Mouse (Mus musculus) myocyte (in vitro differentiated cells): ENCODE measurements around the gene Ppp1r26. TPM values are rescaled to one million over a fixed set of nuclear protein-coding genes. Genes with fewer than 3 reads are reported as not detected.
A peak's percentile ranks its signal among the peaks of the same experiment; 100 is the strongest.

Experiments used
- H3K27me3 ChIP-seq: one replicate; pipeline ENCODE4 v1.6.1; 2011; ENCODE audit not compliant: control insufficient read depth, insufficient read depth, insufficient read length
- H3K36me3 ChIP-seq: one replicate; pipeline ENCODE4 v1.6.1; 2011; ENCODE audit not compliant: control insufficient read depth, insufficient read depth
- H3K4me2 ChIP-seq: one replicate; pipeline ENCODE4 v1.6.1; 2011; ENCODE audit warnings: low read depth, control low read depth
- H3K4me3 ChIP-seq: one replicate; pipeline ENCODE4 v1.5.1; 2011; ENCODE audit warnings: mild to moderate bottlenecking, control low read depth, moderate library complexity
- H3K79me2 ChIP-seq: one replicate; pipeline ENCODE4 v1.6.1; 2011; ENCODE audit not compliant: control insufficient read depth, insufficient read depth
- H3ac ChIP-seq: one replicate; pipeline ENCODE4 v1.6.1; 2011; ENCODE audit not compliant: control insufficient read depth, insufficient read length
- CEBPB ChIP-seq: IDR thresholded peaks from 2 replicates; pipeline ENCODE4 v1.6.1; 2011; ENCODE audit warnings: mild to moderate bottlenecking, moderate library complexity; ENCODE audit not compliant: poor library complexity, insufficient read depth, severe bottlenecking
- E2F4 ChIP-seq: IDR thresholded peaks from one replicate; pipeline ENCODE4 v1.6.1; 2011; ENCODE audit warnings: mild to moderate bottlenecking, control low read depth, moderate library complexity; ENCODE audit not compliant: insufficient read depth
- MAX ChIP-seq: IDR thresholded peaks from one replicate; pipeline ENCODE4 v1.6.1; 2011; ENCODE audit warnings: low read depth, mild to moderate bottlenecking, control low read depth
- MYOD1 ChIP-seq, 3 experiments: IDR thresholded peaks; one replicate each; pipeline ENCODE4 v1.6.1; 2011; ENCODE audit warnings: control low read depth in 2 of 3, low read depth in 2 of 3, mild to moderate bottlenecking in 2 of 3, moderate library complexity in 1 of 3; ENCODE audit not compliant: insufficient read length in 2 of 3, control insufficient read depth in 1 of 3
- MYOG ChIP-seq, 3 experiments: IDR thresholded peaks; one replicate each; pipeline ENCODE4 v1.6.1; 2011; ENCODE audit warnings: control low read depth in 2 of 3, low read depth in 2 of 3, mild to moderate bottlenecking in 2 of 3; ENCODE audit not compliant: insufficient read length in 2 of 3, control insufficient read depth in 1 of 3, insufficient read depth in 1 of 3
- POLR2A ChIP-seq: IDR thresholded peaks from one replicate; pipeline ENCODE4 v1.6.1; 2011; ENCODE audit warnings: low read depth, mild to moderate bottlenecking, control low read depth, moderate library complexity; ENCODE audit not compliant: insufficient read length
- POLR2AphosphoS2 ChIP-seq: IDR thresholded peaks from one replicate; pipeline ENCODE4 v1.6.1; 2011; ENCODE audit warnings: low read depth, control low read depth; ENCODE audit not compliant: insufficient read length
- REST ChIP-seq: IDR thresholded peaks from one replicate; pipeline ENCODE4 v1.6.1; 2011; ENCODE audit warnings: mild to moderate bottlenecking, control low read depth, moderate library complexity; ENCODE audit not compliant: insufficient read depth, insufficient read length
- SRF ChIP-seq: IDR thresholded peaks from one replicate; pipeline ENCODE4 v1.6.1; 2011; ENCODE audit warnings: low read depth; ENCODE audit not compliant: control insufficient read depth, insufficient read length
- TCF12 ChIP-seq: IDR thresholded peaks from one replicate; pipeline ENCODE4 v1.6.1; 2011; ENCODE audit warnings: mild to moderate bottlenecking, control low read depth; ENCODE audit not compliant: poor library complexity, insufficient read depth, severe bottlenecking
- TCF3 ChIP-seq: IDR thresholded peaks from one replicate; pipeline ENCODE4 v1.6.1; 2011; ENCODE audit warnings: low read depth, control low read depth; ENCODE audit not compliant: insufficient read length
- USF1 ChIP-seq: IDR thresholded peaks from one replicate; pipeline ENCODE4 v1.6.1; 2011; ENCODE audit warnings: low read depth, mild to moderate bottlenecking, control low read depth, moderate library complexity
- polyA plus RNA-seq: library from polyadenylated mRNA; unstranded; fragments of >200 nt; fragmentation: generic; extraction: Trizol; gene quantifications from one replicate; pipeline ENCODE4 v1.2.1, GENCODE M21; 2012; ENCODE audit warnings: missing spikeins

The Ppp1r26 gene
- polyA plus RNA-seq, 1 experiment = not detected

GRCm38 (mm10) chr2:28496671-28497070, 50.1 kb downstream of the Ppp1r26 start, which contains the start of gene Gbgt1:
TSS of gene Gbgt1 (plus strand) at chr2:28496891.
- Histone ChIP-seq H3K4me3 (no peak within 1 kb of the TSS), H3K4me2 (peak within 1 kb of the TSS; percentile 55)
- TF ChIP-seq MYOG (IDR thresholded peaks at IDR 0.05; ENCODE audit: control insufficient read depth in 1 of 3, insufficient read depth in 1 of 3, insufficient read length in 2 of 3, low read depth in 2 of 3) (no peak), TCF3 (no peak), E2F4 (no peak), POLR2AphosphoS2 (no peak), USF1 (no peak), TCF12 (no peak), SRF (no peak), MYOD1 (IDR thresholded peaks at IDR 0.05; ENCODE audit: control insufficient read depth in 1 of 3, insufficient read length in 2 of 3, low read depth in 2 of 3) (no peak)

GRCm38 (mm10) chr2:28497561-28497960, 51.0 kb downstream of the Ppp1r26 start:
- Histone ChIP-seq H3K79me2 (no peaks in the 10 kb centered on the region), H3K36me3 (no peaks in the 10 kb centered on the region), H3ac (no peak overlapping the region), H3K4me2 (no peak overlapping the region), H3K27me3 (no peaks in the 10 kb centered on the region), H3K4me3 (no peak overlapping the region)
- no peak for TF ChIP-seq E2F4
- no peak for TF ChIP-seq MYOG (IDR thresholded peaks at IDR 0.05; ENCODE audit: control insufficient read depth in 1 of 3, insufficient read depth in 1 of 3, insufficient read length in 2 of 3, low read depth in 2 of 3)
- TF ChIP-seq TCF12 = no peak
- TF ChIP-seq POLR2AphosphoS2 = no peak
- no peak for TF ChIP-seq MAX
- TF ChIP-seq REST = no peak
- TF ChIP-seq TCF3 = no peak
- no peak for TF ChIP-seq USF1
- no peak for TF ChIP-seq SRF
- TF ChIP-seq MYOD1 (IDR thresholded peaks at IDR 0.05; ENCODE audit: control insufficient read depth in 1 of 3, insufficient read length in 2 of 3, low read depth in 2 of 3) = no peak
- no peak for TF ChIP-seq POLR2A
- no peak for TF ChIP-seq CEBPB

More at GRCm38 (mm10) chr2:28496671-28497070, 50.1 kb downstream of the Ppp1r26 start, which contains the start of gene Gbgt1:
- H3ac ChIP-seq = no peak within 1 kb of the TSS
- no peaks in the 10 kb centered on the region for H3K79me2 ChIP-seq
- no peaks in the 10 kb centered on the region for H3K27me3 ChIP-seq
- H3K36me3 ChIP-seq = no peaks in the 10 kb centered on the region

GRCm38 (mm10) chr2:28498431-28498830, 51.8 kb downstream of the Ppp1r26 start:
- H3ac ChIP-seq = no peak overlapping the region
- no peaks in the 10 kb centered on the region for H3K36me3 ChIP-seq
- H3K79me2 ChIP-seq = no peaks in the 10 kb centered on the region
- H3K4me3 ChIP-seq = no peak overlapping the region
- no peak overlapping the region for H3K4me2 ChIP-seq
- TF ChIP-seq MYOD1 (IDR thresholded peaks at IDR 0.05; ENCODE audit: control insufficient read depth in 1 of 3, insufficient read length in 2 of 3, low read depth in 2 of 3) (no peak), TCF3 (no peak), E2F4 (no peak), POLR2A (no peak), USF1 (no peak), REST (no peak), SRF (no peak), MYOG (IDR thresholded peaks at IDR 0.05; ENCODE audit: control insufficient read depth in 1 of 3, insufficient read depth in 1 of 3, insufficient read length in 2 of 3, low read depth in 2 of 3) (no peak), TCF12 (no peak), MAX (no peak), CEBPB (no peak), POLR2AphosphoS2 (no peak)
- no peaks in the 10 kb centered on the region for H3K27me3 ChIP-seq

GRCm38 (mm10) chr2:28502987-28503386, 56.4 kb downstream of the Ppp1r26 start:
- peaks cover 8% of the 10 kb centered on the region for H3K27me3 ChIP-seq
- TF ChIP-seq MYOD1 (IDR thresholded peaks at IDR 0.05; ENCODE audit: control insufficient read depth in 1 of 3, insufficient read length in 2 of 3, low read depth in 2 of 3) (no peak), CEBPB (no peak), MAX (no peak), USF1 (no peak), MYOG (IDR thresholded peaks at IDR 0.05; ENCODE audit: control insufficient read depth in 1 of 3, insufficient read depth in 1 of 3, insufficient read length in 2 of 3, low read depth in 2 of 3) (no peak), SRF (no peak), E2F4 (no peak), POLR2A (no peak), TCF12 (no peak), REST (no peak), POLR2AphosphoS2 (no peak), TCF3 (no peak)
- H3K79me2 ChIP-seq = no peaks in the 10 kb centered on the region
- H3K4me3 ChIP-seq = no peak overlapping the region
- no peak overlapping the region for H3K4me2 ChIP-seq
- H3ac ChIP-seq = no peak overlapping the region
- H3K36me3 ChIP-seq = no peaks in the 10 kb centered on the region

GRCm38 (mm10) chr2:28504676-28505075, 58.1 kb downstream of the Ppp1r26 start:
- H3K4me2 ChIP-seq = no peak overlapping the region
- no peak overlapping the region for H3K4me3 ChIP-seq
- no peaks in the 10 kb centered on the region for H3K79me2 ChIP-seq
- TF ChIP-seq POLR2AphosphoS2 (no peak), TCF12 (no peak), MYOG (IDR thresholded peaks at IDR 0.05; ENCODE audit: control insufficient read depth in 1 of 3, insufficient read depth in 1 of 3, insufficient read length in 2 of 3, low read depth in 2 of 3) (no peak), POLR2A (no peak), MYOD1 (IDR thresholded peaks at IDR 0.05; ENCODE audit: control insufficient read depth in 1 of 3, insufficient read length in 2 of 3, low read depth in 2 of 3) (no peak), SRF (no peak), E2F4 (no peak), CEBPB (no peak), MAX (no peak), TCF3 (no peak), USF1 (no peak), REST (no peak)
- H3K36me3 ChIP-seq = no peaks in the 10 kb centered on the region
- H3K27me3 ChIP-seq = peaks cover 8% of the 10 kb centered on the region
- no peak overlapping the region for H3ac ChIP-seq
